Mouse (Mus musculus): ENCODE data around the gene Olfr90.
"Not testable (repeated sequence)": the region's sequence is repeated elsewhere in the genome, so short reads cannot be mapped to it uniquely, and the experiment has no call there.

Gene Olfr90

DNA sequence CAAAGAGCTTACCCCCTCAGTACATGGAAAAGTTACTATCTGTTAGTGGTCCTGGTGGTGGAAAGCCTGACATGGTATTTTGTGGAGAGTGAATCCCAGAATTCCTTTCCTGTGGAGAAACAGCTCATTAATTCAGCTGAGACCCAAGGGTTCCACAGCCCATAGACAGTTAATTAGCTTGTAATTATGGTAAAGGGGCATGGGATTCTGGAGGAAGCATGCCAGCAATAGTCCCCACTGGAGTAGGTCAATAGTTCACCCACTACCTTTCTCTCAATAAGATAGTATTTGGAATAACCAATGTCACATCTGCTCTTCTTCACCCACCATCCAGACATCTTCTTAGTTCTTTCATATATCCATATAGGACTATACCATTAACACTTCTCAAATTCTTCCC lies at the start of gene Olfr90:
Olfr90 (minus strand) TSS at position 101 of the 400 bp plus-strand sequence.
- no peak for DNase-seq (ENCODE audit: low read depth)

DNA sequence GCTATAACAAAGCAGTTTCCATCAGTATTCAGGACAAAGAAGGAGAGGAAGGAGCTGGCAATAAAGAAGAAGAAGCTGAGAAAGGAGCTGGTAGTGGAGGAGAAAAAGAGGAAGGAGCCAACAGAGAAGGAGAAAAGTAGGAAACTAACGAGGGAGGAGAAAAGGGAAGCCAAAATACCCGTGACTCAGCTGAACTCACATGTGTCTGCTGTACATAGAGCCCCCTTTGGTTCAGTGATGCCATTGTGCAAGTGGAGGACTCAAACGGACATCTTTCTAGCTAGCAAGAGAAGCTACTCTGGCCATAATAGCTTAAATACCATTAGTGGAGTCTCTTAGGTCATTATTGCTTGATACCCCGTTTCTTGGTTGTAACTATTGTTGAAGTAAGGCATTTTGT lies 43.1 kb upstream of the Olfr90 start:
- not testable (repeated sequence) for DNase-seq (ENCODE audit: low read depth)

DNA sequence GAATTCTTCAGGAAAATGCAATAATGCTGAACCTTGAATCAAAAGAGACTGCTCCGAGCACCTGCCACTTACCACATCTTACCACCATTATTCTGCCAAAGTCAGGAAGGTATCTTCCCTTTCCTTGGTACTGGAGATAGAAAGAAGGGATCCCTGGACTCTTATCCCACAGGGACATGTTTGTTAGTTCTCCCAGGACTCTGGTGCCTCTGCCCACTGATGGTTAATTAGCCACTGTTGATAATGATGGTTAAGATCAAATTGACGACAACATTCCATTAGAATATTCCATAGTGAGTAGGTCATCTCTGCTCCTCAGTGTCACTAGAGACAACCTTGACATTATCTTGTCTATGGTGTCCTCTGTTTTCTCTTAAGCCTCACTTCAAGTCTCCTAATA lies 31.7 kb upstream of the Olfr90 start, which contains the start of gene Olfr92:
Olfr92 (minus strand) TSS at position 101 of the 400 bp plus-strand sequence.
- no peak for DNase-seq (ENCODE audit: low read depth)

DNA sequence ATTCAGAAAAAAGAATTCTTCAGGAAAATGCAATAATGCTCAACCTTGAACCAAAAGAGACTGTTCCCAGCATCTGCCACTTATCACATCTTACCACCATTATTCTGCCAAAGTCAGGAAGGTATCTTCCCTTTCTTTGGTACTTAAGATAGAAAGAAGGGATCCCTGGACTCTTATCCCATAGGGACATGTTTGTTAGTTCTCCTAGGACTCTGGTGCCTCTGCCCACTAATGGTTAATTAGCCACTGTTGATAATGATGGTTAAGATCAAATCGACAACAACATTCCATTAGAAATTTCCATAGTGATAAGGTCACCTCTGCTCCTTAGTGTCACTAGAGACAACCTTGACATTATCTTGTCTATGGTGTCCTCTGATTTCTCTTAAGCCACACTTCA lies 9.9 kb upstream of the Olfr90 start, which contains the start of gene Olfr91:
Olfr91 (minus strand) TSS at position 101 of the 400 bp plus-strand sequence.
- DNase-seq (ENCODE audit: low read depth) = no peak

DNA sequence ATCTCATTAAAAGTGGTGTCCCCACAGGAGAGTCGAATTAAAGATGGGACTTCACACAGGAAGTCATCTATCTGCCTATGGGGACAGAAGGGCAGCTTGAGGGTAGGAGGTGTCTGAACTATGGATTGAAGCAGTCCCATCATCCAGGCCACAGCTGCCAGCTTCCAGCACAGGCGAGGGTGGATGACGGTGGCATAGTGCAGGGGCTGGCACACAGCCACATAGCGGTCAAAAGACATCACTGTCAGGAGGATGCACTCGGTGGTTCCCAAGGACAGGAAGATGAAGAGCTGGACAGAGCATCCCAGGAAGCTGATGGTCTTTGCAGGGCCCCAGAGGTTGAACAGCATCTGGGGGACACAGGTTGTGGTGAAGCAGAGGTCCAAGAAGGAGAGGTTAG lies 5.0 kb upstream of the Olfr90 start:
- DNase-seq (ENCODE audit: low read depth) = no peak

DNA sequence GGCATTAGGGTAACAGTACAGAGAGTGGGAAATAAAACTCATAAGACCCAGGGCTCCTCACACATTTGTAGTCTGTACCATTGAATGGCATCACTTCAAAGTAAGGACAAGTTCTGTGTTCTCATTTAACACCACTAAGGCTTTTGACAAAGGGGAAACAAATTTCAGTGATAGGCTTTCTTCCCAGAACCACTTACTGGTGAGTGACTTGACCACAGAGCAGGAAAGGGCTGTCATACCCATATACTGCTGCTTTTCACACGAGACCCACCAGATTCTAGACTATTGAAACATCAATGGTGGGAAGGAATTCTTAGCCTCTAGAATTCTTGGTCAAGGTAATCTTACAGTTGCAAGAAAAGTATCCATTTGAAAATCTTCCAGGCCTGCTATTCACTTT lies 3.9 kb upstream of the Olfr90 start:
- DNase-seq (ENCODE audit: low read depth) = no peak

DNA sequence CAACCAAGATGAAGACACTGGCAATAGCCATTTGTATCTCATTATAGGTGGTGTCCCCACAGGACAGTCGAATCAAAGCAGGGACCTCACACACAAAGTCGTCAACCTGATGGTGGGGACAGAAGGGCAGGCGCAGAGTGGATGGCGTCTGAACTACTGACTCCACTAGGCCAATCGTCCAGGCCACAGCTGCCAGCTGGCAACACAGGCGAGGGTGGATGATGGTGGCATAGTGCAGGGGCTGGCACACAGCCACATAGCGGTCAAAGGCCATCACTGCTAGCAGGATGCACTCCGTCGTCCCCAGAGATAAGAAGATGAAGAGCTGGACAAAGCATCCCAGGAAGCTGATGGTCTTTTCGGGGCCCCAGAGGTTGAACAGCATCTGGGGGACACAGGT lies 2.8 kb downstream of the Olfr90 start:
- DNase-seq (ENCODE audit: low read depth) = no peak

DNA sequence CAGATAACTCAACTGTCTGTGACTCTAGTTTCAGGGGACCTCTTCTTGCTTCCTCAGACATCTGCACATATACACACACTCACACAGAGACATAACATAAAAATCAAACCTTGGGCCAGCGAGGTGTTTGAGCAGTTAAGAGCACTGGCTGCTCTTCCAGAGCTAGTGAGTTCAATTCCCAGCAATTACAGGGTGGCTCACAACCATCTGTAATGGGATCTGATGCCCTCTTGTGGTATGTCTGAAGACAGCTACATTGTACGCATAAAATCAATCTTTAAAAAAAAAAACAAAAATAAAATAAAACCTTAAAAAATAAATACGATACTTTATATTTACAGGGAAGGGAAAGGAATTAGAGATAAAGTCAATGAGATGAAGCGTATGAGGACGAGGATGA lies 3.7 kb downstream of the Olfr90 start:
- peak; percentile 51 for DNase-seq (ENCODE audit: low read depth)

DNA sequence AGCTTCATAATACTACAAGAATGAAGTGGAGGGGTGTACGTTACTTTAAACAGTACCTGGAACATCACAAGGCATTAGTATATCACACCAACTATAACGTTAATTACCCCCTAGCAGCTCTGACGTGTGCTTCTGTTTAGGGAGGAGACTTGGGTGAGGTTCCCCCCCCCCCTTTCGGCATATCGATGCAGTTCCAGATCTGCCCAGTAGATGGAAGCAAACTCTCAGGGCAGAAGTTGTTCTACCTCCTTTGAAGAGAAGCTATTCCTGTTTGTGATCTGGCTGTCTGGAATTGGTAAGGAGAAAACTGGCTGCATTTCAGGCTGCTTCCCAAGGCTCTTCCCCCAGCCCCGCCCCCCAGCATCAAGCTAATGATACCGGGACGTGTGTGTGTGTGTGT lies 5.0 kb downstream of the Olfr90 start:
- DNase-seq (ENCODE audit: low read depth) = peak; percentile 91

DNA sequence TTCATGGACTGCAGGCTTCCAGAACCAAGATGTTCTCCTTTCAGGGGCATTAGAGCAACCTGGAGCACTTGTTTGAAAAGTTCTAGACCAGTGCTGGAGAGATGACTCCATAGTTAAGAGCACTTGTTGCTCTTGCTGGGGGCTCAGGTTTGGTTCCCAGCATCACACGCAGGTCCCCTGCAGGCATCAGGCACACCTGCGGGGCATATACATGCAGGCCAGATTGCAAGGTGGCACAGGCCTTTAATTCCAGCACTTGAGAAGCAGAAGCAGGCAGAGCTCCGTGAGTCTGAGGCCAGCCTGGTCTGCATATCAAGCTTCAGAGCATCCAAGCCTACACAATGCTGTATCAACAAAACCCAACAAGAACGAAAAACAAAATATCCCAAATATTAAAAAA lies 6.6 kb downstream of the Olfr90 start:
- no peak for DNase-seq (ENCODE audit: low read depth)

DNA sequence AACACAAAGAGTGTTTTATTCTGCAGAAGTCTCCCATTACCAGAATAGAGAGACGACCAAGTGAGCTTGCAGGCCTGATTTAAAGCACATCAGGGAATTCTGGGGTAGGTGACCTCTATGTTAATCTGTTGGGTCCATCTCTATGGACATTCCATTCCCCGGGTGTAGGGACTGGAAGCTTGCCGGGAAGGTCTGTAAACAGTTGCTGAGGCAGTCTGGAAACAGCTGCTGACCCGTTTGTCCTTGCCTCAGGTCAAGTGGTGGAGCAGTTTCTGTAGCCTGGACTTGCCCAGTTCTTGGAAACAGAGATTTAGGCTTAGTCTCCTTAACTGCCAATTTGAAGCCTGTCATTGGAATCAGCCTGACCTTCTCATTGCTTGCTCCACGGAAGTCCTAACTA lies 8.2 kb downstream of the Olfr90 start:
- no peak for DNase-seq (ENCODE audit: low read depth)

DNA sequence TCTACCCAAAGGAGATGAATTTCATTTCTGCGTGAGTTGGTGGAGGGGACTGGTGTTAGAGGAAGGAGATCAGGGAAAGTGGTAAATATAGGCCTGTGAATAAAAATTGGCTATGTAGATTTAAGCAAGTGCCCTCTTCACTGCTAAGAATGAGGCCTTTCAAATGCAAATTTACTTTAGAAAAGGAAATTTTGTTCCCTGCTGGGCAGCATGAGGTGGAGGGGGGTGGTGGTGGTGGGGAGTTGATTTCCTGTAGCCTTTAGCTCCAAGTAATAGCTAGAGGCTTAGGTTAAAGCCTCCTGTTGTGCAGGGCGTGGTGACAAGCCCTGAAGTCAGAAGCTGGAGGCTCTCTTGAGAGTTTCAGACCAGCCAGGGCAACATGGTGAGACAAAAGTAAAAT lies 9.3 kb downstream of the Olfr90 start:
- no peak for DNase-seq (ENCODE audit: low read depth)

DNA sequence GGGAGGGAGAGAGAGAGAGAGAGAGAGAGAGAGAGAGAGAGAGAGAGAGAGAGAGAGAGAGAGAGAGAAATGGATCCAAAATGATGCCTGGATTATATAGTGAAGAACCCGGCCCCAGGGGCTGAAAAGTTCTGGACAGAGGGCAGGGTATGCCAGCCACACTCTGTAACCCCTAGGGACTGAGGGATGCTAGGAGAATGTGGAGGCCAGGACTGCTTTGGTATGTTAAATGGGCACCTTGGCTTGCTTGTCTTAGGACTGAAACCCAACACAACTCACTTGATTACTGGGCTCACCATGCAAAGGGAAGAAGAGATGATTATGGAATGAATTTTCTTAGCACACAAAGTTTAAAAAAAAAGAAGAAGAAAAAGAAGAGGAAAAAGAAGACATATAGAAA lies 10.1 kb downstream of the Olfr90 start:
- no peak for DNase-seq (ENCODE audit: low read depth)

DNA sequence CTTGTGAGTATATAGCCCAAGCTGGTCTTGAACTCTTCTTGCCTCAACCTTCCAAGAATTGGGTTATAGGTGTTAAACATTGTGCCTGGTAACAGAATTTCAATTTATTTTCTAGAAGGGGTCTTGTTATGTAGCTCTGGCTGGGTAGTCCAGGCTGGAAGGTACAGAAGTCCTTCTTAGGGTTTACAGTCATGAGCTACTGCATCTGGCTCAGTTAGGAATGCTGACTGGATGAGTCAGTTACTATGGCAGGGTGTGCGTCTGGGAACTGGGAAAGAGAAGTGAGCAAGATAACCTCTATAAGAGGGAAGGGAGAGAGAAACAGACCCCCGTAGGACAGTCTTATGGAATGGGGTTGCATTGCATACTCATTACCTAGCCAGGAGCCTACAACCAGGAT lies 12.5 kb downstream of the Olfr90 start:
- DNase-seq (ENCODE audit: low read depth) = peak; percentile 49

DNA sequence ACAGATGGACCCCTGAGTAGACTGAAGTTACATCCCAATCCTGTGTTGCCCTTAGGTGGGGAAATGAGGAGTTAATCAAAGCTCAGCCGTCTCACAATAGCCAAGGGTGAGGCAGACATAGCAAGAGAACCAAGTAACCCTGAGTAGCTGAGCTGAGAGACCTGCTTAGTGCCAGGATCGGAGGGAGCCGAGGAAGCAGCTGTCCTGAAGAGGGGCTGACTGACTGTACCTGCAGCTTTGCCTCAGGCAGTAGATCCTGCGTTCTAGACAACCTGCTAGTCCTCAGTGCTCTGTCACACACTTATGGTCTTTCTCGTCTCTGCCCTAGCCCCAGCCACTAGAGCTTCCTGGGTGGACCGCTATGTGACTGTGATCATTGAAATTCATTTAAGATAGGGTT lies 13.1 kb downstream of the Olfr90 start:
- no peak for DNase-seq (ENCODE audit: low read depth)

DNA sequence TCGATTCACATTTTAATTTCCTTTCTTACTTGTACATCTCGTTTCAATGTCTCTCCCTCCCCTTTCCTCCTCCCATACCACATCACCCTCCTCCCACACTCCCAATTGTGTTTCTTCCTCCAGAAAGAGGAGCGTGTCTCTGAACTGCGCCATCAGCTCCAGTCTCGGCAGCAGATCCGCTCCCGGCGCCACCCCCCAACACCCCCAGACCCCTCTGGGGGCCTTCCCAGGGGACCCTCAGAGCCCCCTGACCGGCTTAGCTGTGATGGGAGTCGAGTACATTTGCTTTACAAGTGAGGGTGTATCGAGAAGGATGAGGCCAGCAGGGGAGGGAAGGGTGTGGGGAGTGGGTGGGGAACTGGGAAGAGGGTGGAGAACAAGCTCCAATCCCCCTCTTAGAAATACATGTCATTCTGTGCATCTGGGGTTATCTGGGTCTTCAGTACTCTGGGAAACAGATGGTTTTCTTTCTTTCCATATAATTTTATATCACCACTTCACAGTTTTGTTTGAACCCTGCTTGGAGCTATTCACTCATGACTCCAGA lies 15.5 kb downstream of the Olfr90 start:
- DNase-seq (ENCODE audit: low read depth) = no peak

DNA sequence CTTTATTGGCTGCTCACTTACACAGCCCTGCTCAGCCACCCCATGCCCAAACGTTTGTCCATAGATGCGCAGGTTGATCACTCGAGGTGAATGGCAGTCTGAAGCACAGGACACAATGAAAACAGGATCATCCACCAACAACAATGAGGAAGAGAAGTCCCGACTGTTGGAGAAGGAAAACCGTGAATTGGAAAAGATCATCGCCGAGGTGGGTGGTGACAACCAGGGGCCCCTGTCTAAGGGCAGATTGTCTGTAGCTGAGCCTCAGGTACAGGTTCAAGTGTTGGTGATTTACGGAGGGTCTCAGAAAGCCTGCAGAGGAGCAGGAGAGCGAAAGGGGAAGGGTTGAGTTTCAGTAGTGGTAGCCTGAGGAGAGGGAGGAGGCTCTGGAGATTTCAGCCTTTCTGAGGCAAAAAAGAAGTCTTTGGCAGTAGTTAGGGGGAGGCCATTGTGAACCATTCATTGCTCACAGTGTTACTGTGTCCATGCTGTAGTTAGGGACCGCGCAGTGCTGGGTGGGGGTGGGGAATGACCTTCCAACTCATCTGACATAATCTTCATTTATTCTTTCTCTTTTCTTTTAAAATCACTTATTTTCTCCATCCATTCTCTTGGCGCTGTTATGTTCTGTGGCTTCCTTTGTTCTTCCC lies 16.1 kb downstream of the Olfr90 start:
- no peak for DNase-seq (ENCODE audit: low read depth)

DNA sequence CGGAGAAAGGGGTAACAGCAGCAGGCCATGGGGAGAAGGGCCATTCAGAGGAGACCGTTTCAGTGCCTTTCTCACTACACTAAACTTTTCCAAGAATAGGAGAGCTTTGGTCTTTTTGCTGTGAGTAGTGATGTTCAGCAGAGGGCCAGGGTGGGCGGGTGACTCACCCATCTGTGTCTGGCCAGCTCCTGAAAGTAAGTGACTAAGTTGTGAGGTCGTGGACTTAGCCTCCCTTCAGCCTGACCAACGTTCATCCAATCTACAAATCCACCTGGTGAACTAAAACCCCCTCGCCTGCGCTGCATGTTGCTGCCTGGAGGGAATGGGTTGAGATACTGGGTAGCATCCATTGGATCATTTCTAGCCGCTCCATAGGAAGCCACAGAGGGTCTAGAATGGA lies 18.2 kb downstream of the Olfr90 start:
- DNase-seq (ENCODE audit: low read depth) = peak; percentile 59

DNA sequence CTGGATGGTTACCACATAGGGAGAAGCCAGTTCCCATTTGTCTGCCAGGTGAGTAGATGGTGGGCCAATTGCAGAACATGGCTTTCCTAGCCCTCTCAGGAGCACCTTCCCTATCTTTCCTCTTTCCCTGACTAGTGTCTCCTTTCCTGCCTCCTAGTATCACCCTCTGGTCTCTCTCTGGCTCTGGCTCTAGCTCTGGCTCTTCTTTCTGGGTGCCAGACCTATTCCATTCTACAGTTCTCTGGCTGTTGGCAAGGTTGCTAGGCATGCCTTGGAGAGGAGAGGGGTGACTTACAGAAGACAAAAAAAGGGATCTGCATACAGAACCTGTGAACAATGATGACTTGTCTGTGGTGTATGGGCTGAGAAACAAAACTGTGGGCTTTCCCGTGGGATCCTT lies 20.4 kb downstream of the Olfr90 start:
- no peak for DNase-seq (ENCODE audit: low read depth)

DNA sequence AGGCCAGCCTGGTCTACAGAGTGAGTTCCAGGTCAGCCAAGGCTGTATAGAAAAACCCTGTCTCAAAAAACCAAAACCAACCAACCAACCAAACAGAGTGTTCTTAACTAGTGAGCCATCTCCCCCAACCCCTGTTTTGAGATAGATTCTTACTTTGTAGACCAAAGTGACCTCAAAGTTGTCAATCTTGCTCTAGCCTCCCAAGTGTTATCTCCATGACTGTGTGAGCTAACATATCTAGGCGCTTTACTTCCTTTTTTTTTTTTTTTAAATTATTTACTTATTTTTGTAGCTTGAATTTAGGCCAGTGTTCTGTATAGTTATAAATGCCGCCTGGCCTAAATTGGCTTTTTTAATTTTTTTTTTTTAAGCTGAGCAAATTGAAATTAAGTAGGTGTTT lies 22.3 kb downstream of the Olfr90 start:
- DNase-seq (ENCODE audit: low read depth) = no peak

DNA sequence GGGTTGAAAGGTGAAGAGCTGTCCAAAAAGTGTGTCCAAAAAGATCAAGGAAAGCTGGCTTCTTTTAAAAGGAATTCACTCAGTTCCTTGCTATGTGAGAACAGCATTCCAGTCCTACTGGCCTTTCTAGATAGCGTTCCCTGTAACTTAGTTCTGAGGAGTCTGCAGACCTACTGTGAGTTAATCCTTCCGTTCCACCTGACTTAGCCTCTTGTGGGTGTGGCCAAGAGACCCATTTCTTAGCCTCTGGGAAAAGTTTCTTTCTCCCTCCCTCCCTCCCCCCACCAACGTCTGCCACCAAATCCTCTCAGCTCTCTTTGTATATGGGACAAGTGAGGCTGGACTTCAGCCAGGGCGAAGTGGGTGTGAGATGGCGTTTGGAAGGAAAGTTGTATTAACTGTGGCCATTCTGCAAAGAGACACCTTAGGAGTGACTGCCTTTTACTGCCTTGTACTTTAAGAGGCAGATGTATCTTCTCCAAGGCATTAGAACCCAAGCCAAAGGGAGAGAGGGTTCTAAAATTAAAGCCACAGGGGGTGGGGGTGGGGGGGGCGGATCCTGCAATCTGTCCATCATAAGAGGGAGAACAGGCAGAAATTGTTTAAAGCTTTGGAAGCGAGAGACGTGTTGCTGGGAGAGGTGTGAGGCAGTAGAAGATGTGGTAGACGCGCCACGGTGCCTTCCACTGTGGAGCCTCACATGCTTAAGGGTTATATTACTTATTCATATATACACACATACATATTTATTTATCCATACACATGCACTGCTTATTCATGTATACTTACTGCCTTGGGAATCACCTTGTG lies 24.4 kb downstream of the Olfr90 start:
- DNase-seq (ENCODE audit: low read depth) = no peak

DNA sequence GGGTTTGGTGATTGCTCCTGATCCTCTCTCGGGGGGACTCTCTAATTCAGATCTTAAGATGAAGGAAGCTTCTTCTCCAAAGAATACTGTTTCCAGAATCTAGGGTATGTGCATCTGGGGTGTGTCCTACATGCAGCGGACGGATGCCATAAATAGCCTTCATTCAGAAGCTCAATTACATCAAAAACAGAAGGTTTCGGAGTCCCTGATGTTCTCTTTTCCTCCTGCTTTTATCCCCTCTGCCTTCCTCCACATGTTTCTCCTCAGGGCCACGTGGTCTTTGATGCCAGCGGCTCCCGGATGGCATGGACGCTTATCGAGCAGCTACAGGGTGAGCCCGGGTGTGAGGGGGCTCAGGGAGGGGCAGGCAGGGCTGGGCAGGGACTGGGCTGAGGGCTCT lies 25.2 kb downstream of the Olfr90 start:
- no peak for DNase-seq (ENCODE audit: low read depth)

DNA sequence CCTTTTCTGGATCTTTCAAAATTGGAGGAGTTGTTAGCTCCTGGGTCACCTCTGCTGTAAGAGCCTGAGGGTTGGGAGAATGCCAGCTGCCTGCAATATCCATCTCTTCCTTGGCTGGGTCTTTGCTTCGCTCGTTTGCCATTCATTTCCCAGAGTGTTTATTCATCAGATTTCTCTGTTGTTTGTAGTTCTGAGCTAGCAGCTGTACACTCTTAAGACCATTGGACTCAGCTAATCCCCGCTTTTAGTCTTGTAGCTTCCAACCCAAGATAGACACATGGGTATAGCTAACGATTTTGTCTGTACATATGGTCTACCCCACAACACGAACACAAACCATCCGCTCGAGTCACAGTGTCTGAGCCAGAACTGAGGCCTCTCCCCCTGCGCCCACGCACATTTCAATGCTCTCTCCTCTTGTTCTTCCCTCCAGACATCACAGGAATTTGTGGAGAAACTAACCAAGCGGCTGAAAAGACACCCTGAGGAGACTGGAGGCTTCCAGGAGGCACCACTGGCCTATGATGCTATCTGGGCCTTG lies 26.1 kb downstream of the Olfr90 start:
- peak; percentile 72 for DNase-seq (ENCODE audit: low read depth)
